Mouse (Mus musculus) megakaryocyte, adult 5-6 weeks (primary cell): Measurements from ENCODE around the gene Glis2. TPM values are rescaled to one million over a fixed set of nuclear protein-coding genes. Genes with fewer than 3 reads are reported as not detected.
"Not testable (repeated sequence)": the region's sequence is repeated elsewhere in the genome, so short reads cannot be mapped to it uniquely, and the experiment has no call there.

Experiments used
- ATAC-seq: 2 replicates; pipeline ENCODE4 v1.8.0; 2016; ENCODE audit warnings: mild to moderate bottlenecking, inconsistent platforms; ENCODE audit not compliant: poor library complexity, severe bottlenecking
- total RNA-seq, 2 experiments: library from RNA; stranded (forward) in 1 of 2; stranded (reverse) in 1 of 2; fragments of 153-499, 151-499 nt in 1 of 2; fragments of 221-1000, 200-1000 nt in 1 of 2; gene quantifications; 2 replicates each; pipeline versions ENCODE4 v1.2.3 to v1.2.4; 2015 to 2017

Gene Glis2
- total RNA-seq, 2 experiments from 2014 or later, result 0.51 to 0.80 TPM

DNA sequence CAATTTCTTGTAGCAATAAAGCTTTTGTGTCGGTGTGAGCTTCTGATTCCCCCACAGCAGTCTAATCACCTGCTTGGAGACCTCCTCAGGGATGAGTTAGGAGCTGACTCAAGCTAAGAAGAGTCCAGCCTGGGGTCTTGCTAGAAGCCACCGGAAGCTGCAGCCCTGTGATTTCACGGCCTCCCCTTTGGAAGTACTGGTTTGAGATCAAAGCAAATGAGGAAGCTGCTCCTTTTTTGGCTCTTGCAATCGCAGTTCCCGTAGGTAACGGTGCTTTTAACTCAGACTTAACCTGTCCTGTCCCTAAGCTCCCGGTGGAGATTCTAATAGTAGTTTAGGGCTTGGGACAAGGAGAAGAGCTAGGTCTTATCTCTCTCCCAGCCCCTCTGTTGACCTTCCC, 15.9 kb upstream of the Glis2 start:
- peak; percentile 72 for ATAC-seq

- ATAC-seq, result not testable (repeated sequence)
These were observed 13.3 kb upstream of the Glis2 start for GRCm38 (mm10) chr16:4581179-4581578.

- peak; percentile 31 for ATAC-seq
These were observed 10.7 kb upstream of the Glis2 start for GRCm38 (mm10) chr16:4583807-4584206.

DNA sequence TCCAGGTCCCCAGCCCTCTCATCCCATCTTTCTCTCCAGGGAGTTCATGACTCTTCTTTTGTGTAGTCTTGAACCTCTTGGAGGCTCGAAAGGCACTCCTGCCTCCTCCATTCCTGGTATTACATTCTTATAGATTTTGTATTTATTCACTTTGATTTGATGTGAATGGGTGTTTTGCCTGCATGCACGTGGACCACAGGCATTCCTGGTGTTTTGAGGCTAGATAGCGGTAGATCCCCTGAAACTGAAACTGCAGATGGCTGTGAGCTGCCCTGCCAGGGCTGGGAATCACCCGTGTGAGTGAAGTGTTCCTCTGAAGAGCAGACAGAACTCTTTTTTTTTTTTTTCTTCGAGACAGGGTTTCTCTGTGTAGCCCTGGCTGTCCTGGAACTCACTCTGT, 10.1 kb upstream of the Glis2 start:
- no peak for ATAC-seq

GRCm38 (mm10) chr16:4585642-4586530, 8.6 kb upstream of the Glis2 start:
- ATAC-seq, result no peak; the same call in 1 of the 2 replicates

DNA sequence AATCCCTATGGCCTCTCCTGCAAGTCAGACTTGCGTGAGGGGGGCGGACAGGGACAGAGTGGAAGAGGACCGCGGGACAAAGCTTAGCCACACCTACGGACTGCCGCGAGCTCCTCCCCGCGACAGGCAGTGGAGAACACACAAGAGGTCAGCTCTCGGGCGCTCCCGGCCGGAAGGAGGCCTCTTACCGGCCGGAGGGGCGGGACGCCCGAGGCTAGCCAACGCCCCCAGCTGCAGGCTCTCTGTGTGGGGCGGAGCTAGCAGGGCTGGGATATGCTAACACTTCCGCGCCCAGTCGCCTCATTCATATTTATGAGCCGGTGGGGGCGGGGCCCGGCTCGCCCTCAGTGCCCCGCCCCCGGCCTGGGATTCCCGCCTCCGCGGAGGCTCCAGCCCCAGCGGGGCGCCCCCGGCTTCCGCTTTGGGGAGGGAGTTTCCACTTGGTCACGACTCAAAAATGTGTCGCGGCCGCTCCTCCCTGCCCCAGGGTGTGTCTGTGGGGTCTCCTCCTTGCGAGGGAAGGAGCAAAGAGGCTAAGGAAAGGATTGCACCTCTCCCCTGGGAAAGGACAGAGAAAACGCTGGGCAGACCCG, 7.9 kb upstream of the Glis2 start:
- peak; percentile 97 for ATAC-seq

- no peak for ATAC-seq
These were observed 6.8 kb upstream of the Glis2 start for GRCm38 (mm10) chr16:4587516-4588210.

- ATAC-seq, result no peak
These were observed 4.3 kb upstream of the Glis2 start for GRCm38 (mm10) chr16:4590236-4590635.

DNA sequence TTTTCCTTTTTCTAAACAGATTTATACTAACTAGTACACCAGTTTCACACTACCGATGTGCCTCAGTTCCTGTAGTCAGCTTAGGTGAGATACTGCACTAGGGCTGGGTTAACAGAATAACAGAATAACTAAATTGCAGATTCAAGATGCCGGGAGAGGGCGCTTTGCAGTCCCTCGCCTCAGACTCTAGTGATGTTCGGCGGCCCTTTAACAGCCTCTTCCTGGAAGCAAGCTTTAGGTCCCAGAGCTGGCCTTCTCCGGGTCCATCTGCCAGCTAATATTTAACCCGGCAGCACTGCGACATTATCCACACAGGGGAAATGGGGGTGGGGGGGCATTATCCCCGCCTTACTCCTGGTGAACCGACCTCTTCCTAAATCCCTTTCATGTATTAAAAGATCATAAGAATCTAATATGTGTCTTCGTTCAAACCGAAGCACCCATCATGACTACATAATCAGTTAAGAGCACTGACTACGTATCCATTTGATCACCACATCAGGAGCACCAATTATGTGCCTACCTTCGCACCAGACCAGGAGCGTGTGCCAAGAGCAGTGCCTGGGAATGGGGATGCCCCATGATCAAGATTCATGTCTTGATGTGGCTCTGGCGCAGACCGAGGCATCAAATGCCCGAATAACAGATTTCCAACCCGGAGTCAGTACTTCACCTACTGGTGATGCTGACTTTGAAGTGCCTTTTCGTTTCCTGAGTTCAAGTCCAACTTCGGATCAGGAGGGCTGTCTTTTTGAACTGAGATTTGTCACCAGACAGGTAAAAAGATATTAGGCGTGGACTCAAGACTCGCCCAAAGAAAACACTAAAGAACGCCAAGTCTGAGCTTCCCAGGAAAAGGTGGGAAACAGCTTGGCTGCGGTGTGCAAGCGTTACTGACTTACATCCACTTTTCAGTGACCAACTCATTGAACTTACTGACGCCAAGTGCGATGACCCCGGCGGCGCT, 1.3 kb upstream of the Glis2 start:
- ATAC-seq, result no peak

GRCm38 (mm10) chr16:4594814-4595526, 457 bp downstream of the Glis2 start:
- ATAC-seq, result peak; percentile 34

DNA sequence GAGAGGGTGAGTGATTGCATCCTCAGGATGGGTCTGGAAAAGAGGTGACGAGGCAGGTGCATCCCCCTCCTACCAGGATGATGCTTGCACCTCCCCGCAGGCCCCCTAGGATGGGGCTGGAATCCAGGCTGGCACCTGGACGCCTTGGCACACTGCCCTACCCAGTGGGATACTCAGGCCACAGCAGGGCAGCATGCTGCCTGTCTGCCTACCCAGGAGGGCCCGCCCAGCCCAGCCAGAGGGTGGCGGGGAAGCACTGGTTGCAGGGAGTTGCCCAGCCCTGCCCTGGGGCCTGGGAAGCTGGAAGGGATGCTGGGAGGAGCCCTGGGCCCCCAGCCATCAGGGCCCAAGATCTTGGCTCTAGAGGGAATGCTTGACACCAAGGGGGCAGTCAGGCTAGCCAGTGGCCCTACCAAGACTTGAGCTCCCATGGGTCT, 1.0 kb downstream of the Glis2 start:
- no peak for ATAC-seq

DNA sequence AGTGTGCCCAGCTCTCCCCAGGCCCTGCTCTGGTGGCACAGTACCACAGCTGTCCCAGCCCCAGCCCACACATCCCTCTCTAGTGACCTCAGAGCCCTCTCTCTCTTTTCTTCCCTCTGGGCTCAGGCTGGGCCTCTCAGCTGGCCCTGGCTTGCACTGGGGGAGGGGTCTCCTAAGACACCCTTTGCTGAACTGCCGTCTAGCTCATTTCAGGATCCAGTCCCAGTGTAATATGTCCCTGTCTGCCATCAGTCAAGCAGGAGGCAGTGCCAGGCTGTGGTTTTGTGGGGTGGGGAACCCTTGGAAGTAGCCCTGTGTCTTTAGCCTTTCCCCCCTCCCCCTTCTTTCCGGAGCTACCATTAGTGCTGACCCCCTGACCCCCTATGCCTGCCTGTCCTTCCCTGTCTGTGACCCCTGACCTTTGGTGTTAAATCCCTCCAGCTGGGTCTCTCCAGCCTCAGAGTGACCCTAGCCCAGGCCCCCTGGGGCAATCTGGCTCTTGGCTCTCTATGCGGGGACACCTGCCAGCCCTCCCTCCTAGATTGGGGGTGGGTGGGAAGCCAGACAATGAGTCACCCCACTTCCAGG, 1.7 kb downstream of the Glis2 start:
- ATAC-seq, result no peak

GRCm38 (mm10) chr16:4596836-4597235, 2.3 kb downstream of the Glis2 start:
- ATAC-seq, result no peak

DNA sequence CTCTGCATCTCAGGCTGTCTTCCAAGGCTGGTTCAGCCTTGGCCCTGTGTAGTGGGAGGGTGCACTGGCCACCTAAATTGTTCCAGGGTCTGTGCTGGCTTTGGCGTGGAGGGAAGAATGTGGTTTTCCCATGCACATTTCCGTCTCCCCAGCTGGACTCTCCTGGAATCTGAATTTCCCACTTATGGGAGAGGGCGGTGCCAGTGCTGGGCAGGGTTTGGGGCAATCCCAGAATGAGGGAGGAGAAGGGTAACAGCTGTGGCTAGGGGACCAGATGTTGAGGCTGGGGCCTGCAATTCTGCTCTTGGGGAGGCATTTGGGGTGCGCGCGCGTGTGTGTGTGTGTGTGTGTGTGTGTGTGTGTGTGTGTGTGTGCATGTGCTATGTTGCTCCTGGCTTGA, 2.8 kb downstream of the Glis2 start:
- ATAC-seq, result no peak

- ATAC-seq, result no peak
These were observed 3.5 kb downstream of the Glis2 start for GRCm38 (mm10) chr16:4598041-4598440.

DNA sequence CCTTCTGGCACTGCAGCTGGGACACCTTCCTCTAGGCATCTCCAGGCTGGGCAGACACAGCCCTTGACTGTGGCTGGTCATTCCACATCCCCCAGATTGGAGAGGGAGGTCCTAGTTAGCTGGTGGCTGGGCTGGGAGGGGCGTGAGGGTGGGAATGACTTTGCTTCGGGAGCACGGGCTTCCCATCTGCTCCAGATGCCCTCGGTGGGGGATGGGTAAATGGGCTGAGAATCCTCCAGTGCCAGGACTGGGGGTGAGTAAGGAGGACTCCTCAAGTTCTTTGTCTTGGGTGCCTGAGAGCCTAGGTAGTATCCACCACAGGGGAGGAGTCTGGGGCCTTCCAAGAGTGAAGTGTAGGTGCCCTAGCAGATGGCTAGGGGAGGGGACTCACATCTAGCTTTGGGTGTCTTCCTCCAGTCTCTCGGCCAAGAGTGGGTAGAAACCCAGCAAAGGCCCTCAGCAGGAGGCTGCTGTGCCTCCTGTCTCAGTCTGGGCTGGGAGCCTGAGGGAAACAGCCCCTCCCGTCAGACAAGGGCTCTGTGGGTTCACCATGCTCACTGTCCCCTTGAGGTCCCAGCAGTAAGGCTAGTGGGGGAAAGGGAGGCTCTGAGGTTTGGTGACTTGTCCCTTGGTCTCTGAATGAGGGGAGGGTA, 4.5 kb downstream of the Glis2 start:
- ATAC-seq, result no peak

DNA sequence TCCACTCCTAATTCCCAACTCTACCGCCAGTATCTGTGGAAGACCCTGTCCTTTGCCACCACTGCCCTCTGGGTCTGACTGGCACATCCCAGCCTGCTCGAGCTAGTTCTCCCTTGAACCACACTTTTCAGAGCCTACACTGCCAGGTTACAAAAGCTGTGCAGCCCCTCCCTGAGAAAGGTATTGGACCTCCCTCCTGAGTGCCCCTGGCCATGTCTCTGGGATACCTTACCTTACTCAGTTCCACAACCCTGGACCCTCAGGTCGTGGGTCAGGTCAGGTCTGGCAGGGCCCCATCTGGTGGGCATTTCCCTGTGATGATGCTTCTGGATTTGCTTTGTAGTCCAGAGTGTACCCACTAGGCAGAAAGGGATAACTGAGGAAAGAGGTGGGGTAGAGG, 5.1 kb downstream of the Glis2 start:
- no peak for ATAC-seq

DNA sequence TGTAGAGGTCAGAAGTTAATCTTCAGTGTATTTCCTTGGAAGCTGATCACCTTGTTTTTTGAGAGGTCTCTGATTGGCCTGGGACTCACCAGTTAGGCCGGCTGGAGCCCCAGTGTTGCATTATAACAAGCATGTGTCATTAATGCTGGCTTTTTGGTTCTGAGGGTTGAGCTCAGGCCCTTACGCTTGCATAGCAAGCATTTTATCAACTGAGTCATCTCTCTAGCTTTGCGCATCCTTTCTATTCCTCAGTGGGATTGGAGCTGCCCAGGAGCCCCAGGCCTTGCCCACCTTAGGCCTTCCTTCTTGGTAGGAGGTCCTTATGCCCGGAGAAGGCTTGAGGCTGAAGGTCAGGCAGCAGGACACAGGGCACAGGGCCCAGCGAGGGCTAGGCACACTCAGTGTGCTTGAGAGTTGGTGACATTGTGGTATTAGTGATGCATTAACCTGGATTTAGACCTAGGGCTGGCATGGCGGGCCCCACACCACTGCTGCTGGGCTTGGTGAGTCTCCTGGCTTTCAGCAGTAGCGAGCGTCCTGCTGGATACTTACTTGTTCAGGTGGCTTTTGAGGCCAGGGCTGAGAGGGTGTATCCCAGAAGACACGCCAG, 6.3 kb downstream of the Glis2 start:
- ATAC-seq, result no peak

DNA sequence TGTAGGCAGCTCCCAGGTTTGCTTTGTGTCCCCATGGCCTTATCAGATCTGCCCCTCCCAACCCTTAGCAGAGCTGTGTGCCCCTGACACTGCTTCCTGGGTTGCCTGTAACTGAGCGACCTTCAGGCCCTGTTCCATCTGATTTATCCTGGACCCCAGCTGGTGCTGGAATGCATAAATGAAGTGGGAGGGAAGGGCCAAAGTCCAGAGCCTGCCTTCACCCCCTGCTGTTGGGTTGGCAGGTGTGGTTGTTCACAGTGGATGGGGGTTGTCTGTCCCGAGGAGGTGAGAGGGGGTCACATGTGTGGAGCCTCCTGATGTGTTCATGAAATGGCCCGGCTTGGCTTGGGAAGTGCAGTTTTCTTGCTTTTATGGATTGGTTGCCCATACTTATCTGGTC, 7.7 kb downstream of the Glis2 start:
- no peak for ATAC-seq
